Mouse (Mus musculus): ENCODE measurements around the gene Hdac4.

Gene Hdac4

DNA sequence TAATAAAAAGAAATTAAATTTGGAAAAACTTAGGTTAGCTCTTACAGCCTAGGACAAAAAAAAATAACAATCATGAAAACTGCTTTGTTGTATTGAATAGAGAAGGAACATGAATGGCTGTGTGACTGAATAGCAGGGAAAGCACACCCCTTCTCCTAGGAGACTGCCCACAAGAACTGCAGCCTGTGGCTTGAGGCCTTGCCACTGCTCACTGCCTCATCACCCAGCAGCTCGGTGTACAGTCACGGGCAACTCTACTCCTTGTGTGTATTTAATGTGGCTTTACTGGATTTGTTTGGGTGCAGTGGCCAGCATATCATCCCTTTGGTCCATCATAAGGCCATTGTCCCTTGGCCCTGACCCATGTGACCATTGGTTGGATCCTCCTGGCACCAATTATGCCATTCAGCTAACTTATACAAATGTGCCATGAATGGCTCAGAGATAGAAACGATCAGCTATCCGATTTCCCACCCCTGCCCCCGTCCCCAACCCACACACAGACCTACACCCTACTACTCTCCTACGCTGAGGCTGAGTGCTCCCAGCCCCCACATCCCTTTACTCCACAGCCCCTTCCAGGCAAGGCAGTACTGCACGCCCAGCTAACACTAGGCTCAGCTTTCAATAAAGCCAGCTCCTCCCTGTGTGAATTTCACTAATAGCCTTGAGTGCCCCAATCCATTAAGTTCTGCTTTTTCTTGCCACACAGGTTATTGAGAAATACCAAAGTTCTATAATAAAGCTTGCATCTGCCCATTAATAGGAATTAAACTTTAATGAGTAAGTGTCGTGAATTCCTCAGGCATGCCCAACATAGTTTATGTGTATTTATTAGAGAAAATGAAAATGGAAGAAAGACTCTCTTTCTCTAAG lies 134.1 kb downstream of the Hdac4 start:
- no peak for DNase-seq (ENCODE audit: low read depth, low spot score)

DNA sequence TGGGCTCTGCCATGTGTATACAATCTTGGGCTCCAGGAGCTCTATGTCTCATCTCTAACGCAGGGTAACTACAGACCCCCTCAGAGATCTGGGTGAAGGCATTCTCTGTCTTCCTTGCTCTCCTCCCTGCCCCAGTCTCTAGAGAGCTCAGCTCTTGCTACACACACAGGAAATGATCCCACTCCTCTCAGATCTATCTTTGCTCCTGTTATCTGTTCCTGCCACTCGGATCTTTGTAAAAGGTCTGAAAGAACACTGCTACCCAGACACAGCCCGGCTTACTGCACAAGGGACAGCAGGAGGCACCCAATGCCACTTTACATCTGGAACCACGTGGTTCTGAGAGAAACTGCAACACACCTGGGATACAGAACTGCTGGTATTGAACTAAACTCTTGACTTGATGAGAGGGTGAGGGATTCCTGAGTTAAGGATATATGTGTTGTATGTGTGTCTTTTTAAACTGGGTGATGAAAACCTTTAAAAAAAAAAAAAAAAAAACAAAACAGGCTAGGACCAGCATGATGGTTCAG lies 134.9 kb downstream of the Hdac4 start:
- DNase-seq (ENCODE audit: low read depth, low spot score) = no peak

DNA sequence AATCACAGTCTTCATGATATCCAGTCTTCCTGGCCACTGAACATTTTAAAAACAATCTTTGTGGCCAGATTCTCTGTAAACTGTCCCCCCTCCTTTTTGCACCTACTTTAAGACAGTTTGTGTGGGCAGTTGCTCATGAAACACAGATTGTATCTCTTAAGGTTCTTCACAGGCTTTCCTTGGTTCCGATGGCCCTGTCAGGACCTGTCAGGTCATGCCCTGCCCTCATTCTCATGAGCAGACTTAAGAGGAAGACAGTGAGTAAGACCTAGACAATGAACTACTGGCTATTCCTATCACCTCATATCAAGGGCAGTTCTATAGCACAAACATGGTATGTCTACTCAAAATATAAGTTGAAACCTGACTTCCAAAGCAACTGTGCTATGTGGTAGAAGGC lies 135.9 kb downstream of the Hdac4 start:
- no peak for DNase-seq (ENCODE audit: low read depth, low spot score)

DNA sequence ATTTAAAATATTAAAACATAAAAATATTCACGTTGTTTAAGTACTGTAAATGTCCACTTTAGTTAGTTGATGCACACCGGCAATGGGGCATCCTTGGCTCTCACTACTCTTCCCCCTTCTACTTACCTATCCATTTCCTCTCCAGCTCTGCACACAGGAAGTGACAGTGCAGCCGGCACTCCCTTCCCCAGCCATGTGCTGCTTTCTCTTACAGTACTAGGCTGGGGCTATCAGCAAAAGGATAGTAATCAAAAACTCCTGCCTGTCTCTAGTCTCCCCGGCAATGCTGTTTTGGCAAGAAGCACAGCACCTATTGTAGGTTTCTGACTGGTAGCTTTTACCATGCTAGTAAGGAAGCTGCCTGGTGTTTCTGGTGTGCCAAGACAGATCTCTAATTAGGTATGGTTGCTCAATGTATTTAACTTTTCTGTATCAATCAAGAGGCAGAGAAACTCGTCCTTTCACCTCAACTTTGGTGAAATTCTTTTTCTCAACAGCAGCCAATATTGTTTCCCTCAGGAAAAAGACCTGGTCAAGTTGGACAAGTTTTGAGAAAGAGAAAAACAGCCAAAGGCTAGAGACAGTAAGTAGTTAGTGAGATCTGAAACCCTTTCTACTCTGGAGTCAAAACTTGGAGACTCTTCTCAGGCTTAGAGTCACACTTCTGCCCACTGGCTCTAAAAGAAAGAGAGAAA lies 136.6 kb downstream of the Hdac4 start:
- DNase-seq (ENCODE audit: low read depth, low spot score) = no peak

GRCm38 (mm10) chr1:92057068-92057467 lies 138.4 kb downstream of the Hdac4 start:
- DNase-seq (ENCODE audit: low read depth, low spot score) = no peak

GRCm38 (mm10) chr1:92055149-92055548 lies 140.3 kb downstream of the Hdac4 start:
- no peak for DNase-seq (ENCODE audit: low read depth, low spot score)

DNA sequence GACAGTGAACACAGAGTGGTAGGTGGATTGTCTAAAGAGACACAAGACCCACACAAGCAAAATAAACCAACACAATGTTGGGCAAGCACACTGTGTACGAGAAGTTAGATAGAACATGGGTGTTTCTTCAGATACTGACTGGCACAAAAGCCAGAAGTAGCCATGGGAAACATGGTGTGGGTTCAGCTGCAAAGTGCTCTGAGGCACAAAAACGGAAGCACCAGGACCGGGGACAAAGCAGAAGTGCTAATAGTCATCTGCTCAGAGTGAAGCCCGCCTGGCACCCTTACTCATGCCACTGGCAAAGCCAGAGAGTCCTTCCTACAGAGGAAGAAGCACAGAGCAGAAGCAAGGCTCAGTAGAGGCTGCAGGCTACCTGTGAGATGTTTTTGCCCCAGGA lies 143.3 kb downstream of the Hdac4 start:
- DNase-seq (ENCODE audit: low read depth, low spot score) = no peak

GRCm38 (mm10) chr1:92051489-92052062 lies 143.9 kb downstream of the Hdac4 start:
- DNase-seq (ENCODE audit: low read depth, low spot score) = no peak

GRCm38 (mm10) chr1:92050992-92051391 lies 144.5 kb downstream of the Hdac4 start:
- no peak for DNase-seq (ENCODE audit: low read depth, low spot score)

- no peak for DNase-seq (ENCODE audit: low read depth, low spot score)
These were observed 144.9 kb downstream of the Hdac4 start for GRCm38 (mm10) chr1:92050566-92050965.

DNA sequence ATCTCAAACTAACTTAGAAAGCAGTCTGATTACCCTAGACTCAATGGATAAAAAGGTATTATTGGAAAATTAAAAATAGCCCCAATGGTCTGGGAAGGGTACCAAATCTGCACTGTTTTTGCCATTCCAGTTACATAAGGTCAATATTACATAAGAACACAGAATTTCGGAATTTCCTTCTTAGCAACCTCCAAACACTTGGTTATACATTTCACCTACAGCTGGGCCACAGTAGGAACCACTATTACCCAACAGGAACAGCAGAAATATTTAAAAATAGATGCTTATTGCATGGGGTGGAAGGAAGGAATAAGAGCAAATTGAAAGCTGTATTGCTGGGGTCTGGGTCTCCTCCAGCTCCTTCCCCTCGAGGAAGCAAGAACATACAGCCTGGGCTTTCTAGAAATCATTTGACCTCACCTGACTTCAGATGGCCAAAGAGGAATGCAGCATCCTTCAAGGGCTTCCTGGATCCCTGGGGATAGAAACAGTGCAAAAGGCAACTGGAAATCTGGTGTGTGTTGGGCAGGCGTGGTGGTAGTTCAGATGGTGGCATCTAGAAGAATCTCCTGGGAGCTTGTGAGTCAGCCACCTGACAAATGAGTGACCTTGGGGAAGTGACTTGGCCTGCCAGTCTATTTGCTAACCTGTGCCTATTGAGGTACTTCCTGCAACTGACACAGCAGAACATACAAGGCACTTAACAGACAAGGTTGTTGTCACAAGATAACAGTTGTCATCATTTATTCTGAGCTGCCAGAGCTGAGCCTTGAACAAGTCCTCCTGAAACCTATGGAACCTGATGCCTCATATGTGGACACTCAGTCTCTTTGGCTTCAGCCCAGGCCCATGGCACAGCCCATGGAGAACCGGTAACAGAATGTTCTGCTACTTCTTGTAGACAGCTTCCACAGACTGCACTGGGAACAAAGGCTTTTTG lies 146.8 kb downstream of the Hdac4 start:
- no peak for DNase-seq (ENCODE audit: low read depth, low spot score)

- no peak for DNase-seq (ENCODE audit: low read depth, low spot score)
These were observed 149.8 kb downstream of the Hdac4 start for GRCm38 (mm10) chr1:92045671-92046070.

- DNase-seq (ENCODE audit: low read depth, low spot score) = no peak
These were observed 150.6 kb downstream of the Hdac4 start for GRCm38 (mm10) chr1:92044868-92045267.

DNA sequence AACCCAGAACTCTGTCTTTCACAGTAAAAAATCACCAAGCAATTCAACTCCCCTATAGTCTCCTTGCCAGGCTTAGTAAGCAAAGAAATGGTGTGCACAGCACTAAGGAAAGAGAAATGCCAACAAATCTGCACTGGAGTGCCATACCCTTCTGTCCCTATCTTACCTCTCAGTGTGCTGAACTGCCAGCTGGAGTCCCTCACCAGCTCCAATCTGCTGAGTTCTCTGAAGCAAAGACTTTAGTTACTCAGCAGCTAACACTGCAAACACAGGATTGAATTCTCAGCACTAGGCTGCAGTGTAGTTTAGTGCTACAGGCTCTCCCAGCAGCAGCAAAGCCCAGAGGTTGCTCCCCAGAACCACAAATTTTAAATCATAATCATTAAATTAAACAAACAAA lies 151.5 kb downstream of the Hdac4 start:
- DNase-seq (ENCODE audit: low read depth, low spot score) = no peak

DNA sequence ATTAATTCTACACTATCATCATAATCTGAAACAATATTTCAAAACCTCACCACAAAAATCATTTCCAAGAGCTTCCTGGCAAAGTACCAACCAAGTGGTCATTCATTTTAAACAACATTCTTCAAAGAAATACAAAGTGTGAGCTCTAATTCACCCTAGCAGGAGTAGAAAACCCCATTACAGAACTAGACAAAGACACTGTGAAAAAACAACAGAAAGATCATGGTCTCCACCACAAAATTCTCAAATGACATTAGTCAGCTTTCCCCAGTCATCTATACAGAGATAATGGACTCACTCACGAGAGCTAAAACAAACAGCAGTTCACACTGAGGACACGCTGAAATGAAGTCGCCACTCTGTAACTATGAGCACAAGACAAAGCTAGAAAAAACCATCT lies 153.4 kb downstream of the Hdac4 start:
- no peak for DNase-seq (ENCODE audit: low read depth, low spot score)

GRCm38 (mm10) chr1:92041290-92041689 lies 154.2 kb downstream of the Hdac4 start:
- DNase-seq (ENCODE audit: low read depth, low spot score) = no peak

- no peak for DNase-seq (ENCODE audit: low read depth, low spot score)
These were observed 156.8 kb downstream of the Hdac4 start for GRCm38 (mm10) chr1:92038714-92039113.

GRCm38 (mm10) chr1:92037039-92037438 lies 158.5 kb downstream of the Hdac4 start:
- DNase-seq (ENCODE audit: low read depth, low spot score) = no peak

- DNase-seq (ENCODE audit: low read depth, low spot score) = no peak
These were observed 159.7 kb downstream of the Hdac4 start for GRCm38 (mm10) chr1:92035770-92036169.

DNA sequence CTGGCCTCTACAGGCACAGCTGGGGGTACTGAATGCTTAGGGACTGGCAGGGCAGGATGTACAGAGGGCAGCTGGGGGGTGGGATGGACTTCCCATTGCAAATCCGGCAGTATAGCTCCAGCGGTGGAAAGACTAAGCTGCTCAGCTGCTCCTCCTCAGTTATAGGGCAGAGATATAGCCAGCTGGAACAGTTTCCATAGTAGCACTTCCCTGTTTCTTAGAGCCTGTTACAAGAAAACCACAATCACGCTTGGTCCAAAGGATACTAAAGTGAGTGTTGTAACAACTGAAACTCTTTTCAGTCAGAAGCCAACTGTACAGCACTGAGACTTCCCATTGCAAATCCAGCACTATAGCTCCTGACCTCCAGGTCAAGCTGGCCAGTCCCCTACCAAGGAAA lies 161.3 kb downstream of the Hdac4 start:
- no peak for DNase-seq (ENCODE audit: low read depth, low spot score)

GRCm38 (mm10) chr1:92033463-92033862 lies 162.0 kb downstream of the Hdac4 start:
- no peak for DNase-seq (ENCODE audit: low read depth, low spot score)

Data from brain, embryonic 18.5 days (tissue).